Mouse (Mus musculus) liver, postnatal 0 days (tissue): ENCODE measurements around the gene Fxr2.

Experiments
- CTCF ChIP-seq: sonication (generic); IDR thresholded peaks from 2 replicates; pipeline ENCODE4 v1.5.1; 2016; ENCODE audit warnings: antibody characterized with exemption, low read depth
- EP300 ChIP-seq: IDR thresholded peaks from 2 replicates; pipeline ENCODE4 v1.6.1; 2016; ENCODE audit warnings: antibody characterized with exemption, low read depth, mild to moderate bottlenecking

- TF ChIP-seq CTCF, result no peak
- peak; percentile 43; the same call in 1 of the 2 replicates for TF ChIP-seq EP300
These were observed 39.5 kb downstream of the Fxr2 start, which contains the start of gene Eif4a1 for GRCm38 (mm10) chr11:69672211-69672706.
